Mouse (Mus musculus) G1E (cell line): ENCODE results near the gene Polr1a. TPM values are rescaled to one million over a fixed set of nuclear protein-coding genes. Genes with fewer than 3 reads are reported as not detected.

Experiments used
- ATAC-seq: 2 replicates; pipeline ENCODE4 v1.8.0; 2016; ENCODE audit warnings: mild to moderate bottlenecking; ENCODE audit not compliant: insufficient number of reproducible peaks, poor library complexity, low FRiP score, severe bottlenecking; ENCODE audit errors: extremely low read depth
- DNase-seq: peaks from one replicate; pipeline ENCODE4 v3.0.0; 2012; ENCODE audit warnings: low spot score
- H3K27me3 ChIP-seq: 2 replicates; pipeline ENCODE4 v1.6.1; 2012; ENCODE audit warnings: mild to moderate bottlenecking, low read length, inconsistent platforms; ENCODE audit not compliant: insufficient read depth
- H3K36me3 ChIP-seq: replicated peaks from 2 replicates; pipeline ENCODE3; 2012; ENCODE audit warnings: mild to moderate bottlenecking, inconsistent platforms
- H3K4me1 ChIP-seq: 2 replicates; pipeline ENCODE4 v1.6.1; 2012; ENCODE audit warnings: low read depth, low read length, inconsistent platforms, mixed read lengths; ENCODE audit not compliant: insufficient read depth
- H3K4me3 ChIP-seq: 2 replicates; pipeline ENCODE4 v1.5.1; 2012; ENCODE audit warnings: low read depth, mild to moderate bottlenecking, inconsistent platforms, low read length, moderate library complexity, mixed read lengths
- H3K9me3 ChIP-seq: replicated peaks from 2 replicates; pipeline ENCODE4 v1.6.1; 2012; ENCODE audit warnings: inconsistent platforms
- CTCF ChIP-seq: IDR thresholded peaks from 2 replicates; pipeline ENCODE4 v1.5.1; 2012; ENCODE audit warnings: low read depth, low read length, inconsistent platforms, mixed read lengths
- GATA1 ChIP-seq: IDR thresholded peaks from 2 replicates; pipeline ENCODE4 v1.6.1; 2012; ENCODE audit warnings: borderline replicate concordance, low read length, inconsistent platforms, mixed read lengths
- GATA2 ChIP-seq: IDR thresholded peaks from 2 replicates; pipeline ENCODE4 v1.6.1; 2012; ENCODE audit warnings: low read depth, low read length, inconsistent platforms, borderline replicate concordance
- POLR2AphosphoS5 ChIP-seq: IDR thresholded peaks from 2 replicates; pipeline ENCODE4 v1.6.1; 2012; ENCODE audit warnings: low read depth, low read length, inconsistent platforms; ENCODE audit not compliant: insufficient replicate concordance
- TAL1 ChIP-seq: conservative IDR thresholded peaks from 2 replicates; pipeline ENCODE4 v1.6.1; 2012; ENCODE audit warnings: low read depth, low read length, inconsistent platforms, mixed read lengths
- polyA plus RNA-seq: library from polyadenylated mRNA; stranded (reverse); fragments of >175 nt; gene quantifications from 2 replicates; pipeline ENCODE4 v1.2.3, GENCODE M21; 2012
- total RNA-seq, 2 experiments: library from RNA; stranded (forward) in 1 of 2; stranded (reverse) in 1 of 2; fragments of 200-1000 nt in 1 of 2; fragments of >200 nt in 1 of 2; fragmentation: Nextera tagmentation in 1 of 2; gene quantifications; 2 replicates each; pipeline ENCODE4 v1.2.3; 2014 to 2017

The Polr1a gene
- total and polyA plus RNA-seq, 3 experiments = 31.8 to 79.5 (median 55.2) TPM

GRCm38 (mm10) chr6:71999917-72000512 is 91.2 kb downstream of the Polr1a start:
- H3K36me3 ChIP-seq = no peaks in the 10 kb centered on the region
- peaks cover 41% of the 10 kb centered on the region for H3K4me1 ChIP-seq
- peaks cover 45% of the 10 kb centered on the region for H3K27me3 ChIP-seq
- no peak overlapping the region; the same call in 1 of the 2 replicates for H3K4me3 ChIP-seq
- no peak for ATAC-seq
- no peaks in the 10 kb centered on the region for H3K9me3 ChIP-seq
- no peak for TF ChIP-seq CTCF
- DNase-seq = no peak

- peak overlapping the region; percentile 41; the same call in 1 of the 2 replicates for H3K4me3 ChIP-seq
- ATAC-seq (peak; percentile 77), DNase-seq (peak; percentile 62)
- no peaks in the 10 kb centered on the region for H3K9me3 ChIP-seq
- H3K4me1 ChIP-seq = peaks cover 44% of the 10 kb centered on the region
- TF ChIP-seq CTCF (no peak), GATA2 (no peak), TAL1 (peak; percentile 65; the same call in 1 of the 2 replicates)
- no peaks in the 10 kb centered on the region for H3K36me3 ChIP-seq
- H3K27me3 ChIP-seq = peaks cover 53% of the 10 kb centered on the region
Measured at GRCm38 (mm10) chr6:72001220-72001777, 92.4 kb downstream of the Polr1a start.

GRCm38 (mm10) chr6:72007411-72008212 is 98.8 kb downstream of the Polr1a start:
- no peak for TF ChIP-seq POLR2AphosphoS5
- TF ChIP-seq GATA1 = no peak
- TF ChIP-seq CTCF = no peak
- no peak for TF ChIP-seq TAL1
- no peak for TF ChIP-seq GATA2
- DNase-seq (no peak), ATAC-seq (no peak)
- no peaks in the 10 kb centered on the region for H3K36me3 ChIP-seq
- no peak overlapping the region for H3K4me3 ChIP-seq
- peaks cover 45% of the 10 kb centered on the region for H3K27me3 ChIP-seq
- H3K9me3 ChIP-seq = 0 out of 2 replicates have a peak, but pooled peaks cover 2% of the 10 kb centered on the region
- peaks cover 12% of the 10 kb centered on the region for H3K4me1 ChIP-seq

- H3K36me3 ChIP-seq = no peaks in the 10 kb centered on the region
- ATAC-seq = no peak
- 0 out of 2 replicates have a peak, but pooled peaks cover 2% of the 10 kb centered on the region for H3K9me3 ChIP-seq
- no peak overlapping the region for H3K4me3 ChIP-seq
- TF ChIP-seq CTCF (no peak), GATA1 (no peak), POLR2AphosphoS5 (no peak), GATA2 (no peak)
- DNase-seq = no peak
- H3K27me3 ChIP-seq = peaks cover 51% of the 10 kb centered on the region
- peaks cover 10% of the 10 kb centered on the region for H3K4me1 ChIP-seq
Measured at GRCm38 (mm10) chr6:72008213-72008655, 99.4 kb downstream of the Polr1a start.

GRCm38 (mm10) chr6:72009454-72009853 is 100.6 kb downstream of the Polr1a start:
- TF ChIP-seq GATA1 (no peak), CTCF (no peak), GATA2 (no peak), TAL1 (no peak), POLR2AphosphoS5 (no peak)
- no peak for DNase-seq
- H3K36me3 ChIP-seq = no peaks in the 10 kb centered on the region
- H3K4me3 ChIP-seq = no peak overlapping the region
- 0 out of 2 replicates have a peak, but pooled peaks cover 2% of the 10 kb centered on the region for H3K9me3 ChIP-seq
- H3K4me1 ChIP-seq = 0 out of 2 replicates have a peak, but pooled peaks cover 7% of the 10 kb centered on the region
- ATAC-seq = no peak
- peaks cover 49% of the 10 kb centered on the region for H3K27me3 ChIP-seq

GRCm38 (mm10) chr6:72014033-72014432 is 105.2 kb downstream of the Polr1a start:
- peaks cover 65% of the 10 kb centered on the region for H3K27me3 ChIP-seq
- ATAC-seq = no peak
- 0 out of 2 replicates have a peak, but pooled peaks cover 2% of the 10 kb centered on the region for H3K9me3 ChIP-seq
- H3K4me1 ChIP-seq = 0 out of 2 replicates have a peak, but pooled peaks cover 4% of the 10 kb centered on the region
- H3K36me3 ChIP-seq = no peaks in the 10 kb centered on the region
- H3K4me3 ChIP-seq = no peak overlapping the region
- DNase-seq = no peak
- no peak for TF ChIP-seq GATA1
- TF ChIP-seq GATA2 = no peak
- no peak for TF ChIP-seq TAL1
- no peak for TF ChIP-seq POLR2AphosphoS5
- no peak for TF ChIP-seq CTCF
